Mouse (Mus musculus) neural tube, embryonic 15.5 days (tissue): Measurements from ENCODE around the gene Pphln1. TPM values are rescaled to one million over a fixed set of nuclear protein-coding genes. Genes with fewer than 3 reads are reported as not detected.

Experiments
- ATAC-seq: fragments of 200-750 bp; cut with Nextera tagmentation; 2 replicates; pipeline ENCODE4 v1.8.0; 2017; ENCODE audit warnings: mild to moderate bottlenecking, moderate TSS enrichment, moderate library complexity; ENCODE audit not compliant: low FRiP score
- H3K27ac ChIP-seq: fragments of 300-500 bp; sonication (generic); replicated peaks from 2 replicates; pipeline ENCODE4 v1.5.1; 2015; ENCODE audit warnings: mild to moderate bottlenecking, inconsistent platforms
- H3K27me3 ChIP-seq: fragments of 300-500 bp; sonication (generic); replicated peaks from 2 replicates; pipeline ENCODE4 v1.6.1; 2015; ENCODE audit warnings: inconsistent platforms
- H3K36me3 ChIP-seq: fragments of 300-500 bp; sonication (generic); 2 replicates; pipeline ENCODE4 v1.6.1; 2015; ENCODE audit warnings: inconsistent platforms
- H3K4me1 ChIP-seq: fragments of 300-500 bp; sonication (generic); 2 replicates; pipeline ENCODE4 v1.6.1; 2015; ENCODE audit warnings: inconsistent platforms
- H3K4me2 ChIP-seq: fragments of 300-500 bp; sonication (generic); 2 replicates; pipeline ENCODE4 v1.6.1; 2015; ENCODE audit warnings: inconsistent platforms, mild to moderate bottlenecking, moderate library complexity
- H3K4me3 ChIP-seq: fragments of 300-500 bp; sonication (generic); replicated peaks from 2 replicates; pipeline ENCODE4 v1.5.1; 2015; ENCODE audit warnings: mild to moderate bottlenecking, inconsistent platforms
- H3K9ac ChIP-seq: fragments of 300-500 bp; sonication (generic); replicated peaks from 2 replicates; pipeline ENCODE4 v1.6.1; 2015; ENCODE audit warnings: mild to moderate bottlenecking, inconsistent platforms
- H3K9me3 ChIP-seq: fragments of 300-500 bp; sonication (generic); replicated peaks from 2 replicates; pipeline ENCODE4 v1.6.1; 2016; ENCODE audit warnings: inconsistent platforms
- WGBS: fragments of 180-500 bp; shearing (Covaris S2); methylation state at CpG from one replicate; pipeline ENCODE4 v1.1.7; 2015; ENCODE audit warnings: mixed read lengths; 5-methylcytosine and 5-hydroxymethylcytosine counted together
- polyA plus RNA-seq: library from polyadenylated mRNA; unstranded; fragments of >200 nt; fragmentation: Nextera tagmentation; extraction: Ambion mirVana; gene quantifications from 2 replicates; pipeline ENCODE4 v1.2.1, GENCODE M21; 2015

Pphln1 gene
- polyA plus RNA-seq, 1 experiment from 2014 or later = 40.4 TPM

DNA sequence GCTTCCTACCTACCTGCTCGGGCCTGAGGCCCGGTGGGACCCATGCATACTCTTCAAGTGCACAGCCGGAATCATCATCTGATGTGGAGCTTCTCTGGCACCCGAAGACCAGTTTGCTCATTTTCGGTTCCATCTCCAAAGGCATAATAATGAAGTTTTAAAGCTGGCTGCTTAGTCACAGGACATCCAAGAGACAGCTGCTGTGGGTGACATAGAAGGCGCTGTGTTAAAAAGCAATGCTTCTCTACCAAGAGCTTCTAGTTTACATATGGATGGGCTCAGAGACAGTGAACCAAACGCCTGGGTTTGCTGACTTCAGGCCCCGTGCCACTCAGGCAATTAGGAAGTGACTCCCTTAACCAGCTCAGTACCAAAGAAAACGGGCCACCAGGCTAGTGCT is 114.3 kb downstream of the Pphln1 start:
- no peaks in the 10 kb centered on the region for H3K9me3 ChIP-seq
- H3K4me2 ChIP-seq = no peak overlapping the region
- no peak overlapping the region for H3K27ac ChIP-seq
- no peak overlapping the region for H3K4me3 ChIP-seq
- 30% methylated on average over 9 of the region's 9 CpGs for WGBS
- peaks cover 3% of the 10 kb centered on the region for H3K27me3 ChIP-seq
- H3K36me3 ChIP-seq = peaks cover 18% of the 10 kb centered on the region
- H3K9ac ChIP-seq = no peak overlapping the region
- no peak for ATAC-seq
- peaks cover 54% of the 10 kb centered on the region for H3K4me1 ChIP-seq

DNA sequence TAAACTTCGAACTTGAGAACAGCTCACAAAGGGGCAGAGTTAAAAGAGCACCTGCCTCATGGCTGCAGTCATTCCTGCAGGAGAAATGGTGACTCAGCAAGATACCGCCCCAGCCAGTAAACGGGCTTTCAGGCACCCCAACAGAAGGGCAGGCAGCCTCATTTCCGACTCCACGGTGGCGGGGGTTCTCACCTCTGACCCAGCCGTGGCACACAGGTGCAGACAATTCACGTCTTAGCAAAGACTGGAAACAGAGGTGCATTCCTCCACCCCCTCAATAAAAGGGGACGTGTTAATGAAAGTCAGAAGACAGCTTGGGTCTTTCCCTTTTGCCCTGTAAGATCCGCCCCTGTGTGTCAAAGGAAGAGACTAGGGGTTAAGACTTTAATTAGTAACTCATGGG is 115.8 kb downstream of the Pphln1 start:
- H3K4me3 ChIP-seq = no peak overlapping the region
- peak overlapping the region; percentile 20; the same call in 1 of the 2 replicates for H3K4me2 ChIP-seq
- H3K9ac ChIP-seq = no peak overlapping the region
- no peaks in the 10 kb centered on the region for H3K9me3 ChIP-seq
- H3K36me3 ChIP-seq = peaks cover 3% of the 10 kb centered on the region; the same call in 1 of the 2 replicates
- no peak overlapping the region for H3K27ac ChIP-seq
- ATAC-seq = no peak
- WGBS = 5% methylated on average over 10 of the region's 10 CpGs
- peaks cover 5% of the 10 kb centered on the region for H3K27me3 ChIP-seq
- H3K4me1 ChIP-seq = peaks cover 69% of the 10 kb centered on the region

DNA sequence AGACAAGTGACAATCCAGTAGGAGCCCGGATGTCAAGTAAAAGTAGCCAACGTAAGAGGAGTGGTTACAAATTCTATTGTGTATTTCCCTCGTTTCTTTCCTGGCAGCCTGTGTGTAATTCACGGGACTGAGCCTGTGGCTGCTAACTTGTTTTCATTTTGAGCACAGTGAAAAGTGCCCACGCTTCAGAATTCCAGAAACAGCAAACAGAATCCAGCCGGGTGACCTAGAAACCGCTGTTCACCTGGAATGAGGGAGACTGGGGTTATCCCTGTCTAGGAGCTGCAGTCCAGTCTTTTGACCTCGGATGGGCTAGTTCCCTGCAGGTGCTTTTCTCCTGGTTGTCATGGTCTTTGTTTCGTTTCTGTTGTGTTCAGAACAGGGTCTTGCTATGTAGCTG is 117.2 kb downstream of the Pphln1 start:
- Histone ChIP-seq H3K9ac (no peak overlapping the region), H3K4me2 (no peak overlapping the region), H3K4me3 (no peak overlapping the region), H3K27me3 (peaks cover 5% of the 10 kb centered on the region), H3K27ac (no peak overlapping the region), H3K9me3 (no peaks in the 10 kb centered on the region), H3K4me1 (peaks cover 78% of the 10 kb centered on the region), H3K36me3 (no peaks in the 10 kb centered on the region)
- WGBS = 45% methylated on average over 9 of the region's 9 CpGs
- ATAC-seq = no peak

DNA sequence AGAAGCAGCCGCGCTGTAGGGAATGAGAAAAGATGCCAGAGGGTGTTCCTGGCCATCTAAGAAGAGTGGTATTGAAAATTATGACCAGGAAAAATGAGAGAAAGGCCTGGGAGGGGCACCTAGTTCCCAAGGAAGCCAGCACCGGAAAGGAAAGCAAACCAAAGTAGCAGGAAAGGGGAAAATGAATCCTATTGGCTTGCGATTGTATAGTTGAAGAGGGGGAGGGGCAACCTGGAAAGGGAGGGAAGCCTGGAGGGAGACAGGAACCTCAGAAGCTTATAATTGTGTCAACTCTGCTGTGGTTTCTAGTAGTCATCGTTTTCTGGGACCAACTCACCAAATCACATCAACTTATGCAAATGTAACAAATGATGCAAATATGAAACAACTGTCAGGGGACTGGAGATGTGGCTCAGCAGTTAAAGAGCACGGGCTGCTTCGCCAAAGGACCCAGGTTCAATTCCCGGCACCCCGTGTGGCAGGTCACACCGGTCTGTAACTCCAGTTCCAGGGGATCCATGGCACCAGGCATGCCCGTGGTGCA is 118.9 kb downstream of the Pphln1 start:
- H3K27ac ChIP-seq = no peak overlapping the region
- H3K4me2 ChIP-seq = 0 out of 2 replicates have a peak overlapping the region, but pooled peaks have one; percentile 96
- no peak overlapping the region for H3K9ac ChIP-seq
- peaks cover 66% of the 10 kb centered on the region for H3K4me1 ChIP-seq
- ATAC-seq = no peak
- 63% methylated on average over 11 of the region's 11 CpGs for WGBS
- no peaks in the 10 kb centered on the region for H3K36me3 ChIP-seq
- H3K9me3 ChIP-seq = no peaks in the 10 kb centered on the region
- H3K4me3 ChIP-seq = no peak overlapping the region
- H3K27me3 ChIP-seq = peaks cover 6% of the 10 kb centered on the region

DNA sequence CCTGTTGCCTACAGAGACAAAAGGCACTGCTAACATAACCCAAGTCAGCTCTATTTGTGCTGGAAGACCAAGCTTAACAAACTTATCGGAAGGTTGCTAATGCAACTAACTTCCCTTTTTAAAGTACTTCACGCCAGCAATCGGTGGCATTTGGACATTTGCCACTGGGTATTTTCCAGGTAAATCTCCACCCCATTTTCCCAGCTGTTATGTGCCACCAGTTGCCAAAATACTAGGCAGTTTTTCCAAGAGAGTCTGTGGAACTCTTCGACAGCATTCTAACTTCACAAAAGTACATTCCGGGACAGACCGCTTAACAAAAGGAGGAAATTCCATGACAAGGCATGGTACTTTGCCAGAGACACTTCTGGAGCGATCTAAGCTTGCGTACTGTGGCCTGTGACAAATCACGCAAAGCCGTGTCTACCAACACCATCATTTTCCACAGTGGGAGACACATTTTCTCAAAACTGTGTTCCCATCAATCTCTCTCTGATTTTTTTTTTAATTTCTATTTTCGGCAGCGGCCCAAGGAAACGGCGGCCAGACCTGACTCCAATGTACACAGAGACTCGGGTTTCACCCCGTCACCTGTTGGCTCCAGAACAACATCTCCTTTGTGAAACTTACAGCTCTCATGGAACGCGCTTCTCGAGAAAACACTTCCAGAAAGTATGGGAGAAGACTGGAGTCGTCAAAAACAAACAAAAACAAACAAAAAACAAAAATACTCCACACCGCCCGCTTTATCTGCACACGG is 120.2 kb downstream of the Pphln1 start:
- H3K4me1 ChIP-seq = peaks cover 54% of the 10 kb centered on the region
- H3K27ac ChIP-seq = peak overlapping the region; percentile 72
- H3K9me3 ChIP-seq = no peaks in the 10 kb centered on the region
- peak overlapping the region; percentile 81 for H3K4me3 ChIP-seq
- peaks cover 7% of the 10 kb centered on the region for H3K27me3 ChIP-seq
- WGBS = 3% methylated on average over 23 of the region's 23 CpGs
- H3K4me2 ChIP-seq = peak overlapping the region; percentile 96
- H3K9ac ChIP-seq = peak overlapping the region; percentile 53
- no peaks in the 10 kb centered on the region for H3K36me3 ChIP-seq
- no peak for ATAC-seq

DNA sequence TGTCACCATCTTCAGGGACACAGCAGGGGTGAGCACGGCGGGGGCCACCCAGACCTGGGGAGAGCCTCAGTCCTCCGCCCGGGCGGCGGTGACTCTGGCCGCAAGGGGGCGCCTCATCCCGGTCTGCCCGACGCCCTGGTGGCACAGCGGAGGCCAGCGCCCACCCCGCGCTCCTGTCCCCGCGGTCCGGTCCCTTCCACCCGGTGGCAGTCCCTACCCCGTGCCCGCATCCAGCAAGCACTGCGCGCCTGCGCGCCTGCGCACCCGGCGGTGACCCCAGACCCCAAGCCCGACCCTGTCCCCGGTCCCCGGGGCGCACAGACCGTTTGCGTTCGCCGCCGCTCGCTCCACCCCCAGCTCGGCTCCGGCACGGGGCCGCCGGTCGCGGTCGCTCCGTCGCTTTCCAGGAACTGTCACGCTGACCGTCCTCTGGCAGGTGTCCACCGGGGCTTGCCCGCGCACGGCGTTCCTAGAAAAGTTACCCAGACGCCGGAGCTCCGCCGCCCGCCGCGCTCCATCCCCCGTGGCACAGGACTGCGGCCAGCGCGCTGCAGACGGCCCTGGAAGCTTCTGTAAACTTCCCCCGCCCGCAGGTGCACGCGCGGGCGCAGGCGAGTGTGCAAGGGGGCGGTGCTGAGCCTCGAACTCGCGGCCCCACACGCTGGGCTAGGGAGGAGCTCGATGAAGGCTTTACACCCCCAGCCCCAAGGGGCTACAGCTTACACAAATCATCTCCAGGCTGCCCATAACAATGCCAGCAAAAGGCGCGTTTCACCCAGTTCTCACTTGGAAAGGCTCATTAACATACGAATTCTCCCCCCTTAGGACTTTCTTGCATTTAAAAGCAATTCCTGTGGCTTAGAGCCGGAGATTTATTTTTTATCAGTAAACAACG is 121.0 kb downstream of the Pphln1 start:
- WGBS = under 1% methylated on average over 78 of the region's 85 CpGs
- ATAC-seq = peak; percentile 82
- Histone ChIP-seq H3K4me3 (peak overlapping the region; percentile 81), H3K4me1 (peaks cover 45% of the 10 kb centered on the region), H3K4me2 (peak overlapping the region; percentile 96), H3K9ac (peak overlapping the region; percentile 53), H3K27me3 (peaks cover 7% of the 10 kb centered on the region), H3K9me3 (no peaks in the 10 kb centered on the region), H3K36me3 (no peaks in the 10 kb centered on the region), H3K27ac (peak overlapping the region; percentile 72)

DNA sequence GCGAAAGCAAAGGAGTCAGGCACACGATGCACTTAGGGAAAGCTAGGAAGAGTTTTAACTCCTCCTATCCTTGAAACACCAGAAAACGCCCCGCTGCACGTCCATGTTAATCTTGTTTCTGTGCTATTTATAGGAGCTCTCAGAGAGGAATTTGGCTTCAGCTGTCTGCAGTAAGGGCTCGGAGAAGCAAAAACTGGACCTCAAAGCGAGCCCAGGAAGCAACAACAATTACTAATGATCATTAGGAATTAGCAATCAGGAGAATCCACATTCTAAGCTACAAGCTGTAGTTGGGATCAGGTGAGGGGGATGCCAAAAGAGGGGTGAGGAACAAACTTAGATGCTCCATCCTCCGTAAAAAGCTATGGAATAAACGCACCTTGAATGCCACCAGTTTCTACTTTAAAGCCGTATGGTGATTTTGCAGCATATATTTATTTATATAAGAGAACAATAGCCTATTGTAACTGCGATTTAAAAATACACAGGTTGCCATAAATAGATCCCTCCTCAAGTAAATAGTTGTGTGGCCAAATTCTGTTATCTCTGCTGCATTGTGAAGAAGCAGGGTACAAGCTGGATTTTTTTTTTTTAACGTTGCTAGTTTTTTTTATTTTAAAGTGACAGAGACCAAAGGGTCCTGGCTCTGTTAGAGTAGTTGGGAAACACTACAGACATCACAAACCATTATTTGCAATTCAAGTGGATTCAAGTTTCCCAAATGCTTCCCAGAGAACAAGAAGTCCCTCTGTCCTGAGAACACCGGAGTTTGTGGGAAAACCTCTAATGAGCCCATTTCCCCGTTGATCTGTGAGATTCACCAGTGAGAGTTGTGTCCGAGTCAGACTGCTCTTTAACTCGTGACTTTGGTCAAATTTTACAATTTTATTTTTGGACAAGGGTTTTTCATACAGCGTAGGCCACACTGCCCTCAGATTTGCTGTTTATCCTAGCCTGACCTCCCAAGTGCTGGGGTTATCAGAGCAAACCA is 122.0 kb downstream of the Pphln1 start:
- H3K27ac ChIP-seq = peak overlapping the region; percentile 72
- ATAC-seq = no peak; the same call in 1 of the 2 replicates

GRCm38 (mm10) chr15:93521088-93521786 is 123.1 kb downstream of the Pphln1 start:
- Histone ChIP-seq H3K4me3 (no peak overlapping the region), H3K9ac (no peak overlapping the region), H3K36me3 (no peaks in the 10 kb centered on the region), H3K4me1 (peaks cover 39% of the 10 kb centered on the region), H3K4me2 (no peak overlapping the region), H3K27me3 (peaks cover 7% of the 10 kb centered on the region), H3K9me3 (no peaks in the 10 kb centered on the region), H3K27ac (no peak overlapping the region)
- ATAC-seq = no peak
- WGBS = 39% methylated on average over 11 of the region's 11 CpGs

More for the DNA sequence above, 122.0 kb downstream of the Pphln1 start:
- Histone ChIP-seq H3K9me3 (no peaks in the 10 kb centered on the region), H3K27me3 (peaks cover 7% of the 10 kb centered on the region), H3K4me3 (peak overlapping the region; percentile 81), H3K4me1 (peaks cover 39% of the 10 kb centered on the region), H3K4me2 (peak overlapping the region; percentile 96), H3K36me3 (no peaks in the 10 kb centered on the region), H3K9ac (peak overlapping the region; percentile 53)
- WGBS = 10% methylated on average over 17 of the region's 17 CpGs

- 36% methylated on average over 3 of the region's 3 CpGs for WGBS
- Histone ChIP-seq H3K4me3 (no peak overlapping the region), H3K9ac (no peak overlapping the region), H3K9me3 (no peaks in the 10 kb centered on the region), H3K27ac (no peak overlapping the region), H3K4me1 (peaks cover 39% of the 10 kb centered on the region), H3K4me2 (no peak overlapping the region), H3K27me3 (peaks cover 7% of the 10 kb centered on the region), H3K36me3 (no peaks in the 10 kb centered on the region)
- ATAC-seq = no peak
Observed at GRCm38 (mm10) chr15:93521787-93522180, 123.6 kb downstream of the Pphln1 start.

DNA sequence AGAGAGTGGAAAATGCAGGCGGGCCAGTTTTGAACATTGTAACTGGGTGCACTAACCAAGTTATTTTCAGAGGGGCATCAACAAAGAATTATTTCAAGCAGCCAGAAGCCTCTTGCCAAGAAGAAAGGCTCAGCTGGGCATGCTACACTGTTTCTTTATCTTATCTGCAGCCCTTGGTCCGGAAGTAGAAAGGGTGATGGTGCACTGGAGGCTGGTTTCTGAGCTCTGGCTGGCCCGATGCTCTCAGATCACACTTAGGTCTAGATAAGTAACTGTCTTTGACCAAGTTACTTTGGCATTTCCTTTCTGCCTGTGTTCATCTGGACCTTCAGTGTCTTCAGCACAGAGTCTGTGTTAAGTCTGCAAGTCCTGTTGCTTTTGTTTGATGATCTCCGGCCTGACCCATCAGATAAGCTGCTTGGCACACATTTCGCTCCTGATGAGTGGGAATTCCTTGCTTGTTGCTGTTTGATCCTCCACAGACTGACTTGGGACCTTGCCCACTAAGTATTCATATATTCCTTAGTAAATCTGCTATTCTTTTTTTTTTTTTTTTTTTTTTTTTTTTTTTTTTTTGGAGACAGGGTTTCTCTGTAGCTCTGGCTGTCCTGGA is 127.3 kb downstream of the Pphln1 start:
- no peak for ATAC-seq
- peaks cover 3% of the 10 kb centered on the region for H3K27me3 ChIP-seq
- 90% methylated on average over 5 of the region's 5 CpGs for WGBS

More for the DNA sequence above, 127.3 kb downstream of the Pphln1 start:
- Histone ChIP-seq H3K4me1 (peaks cover 12% of the 10 kb centered on the region), H3K4me3 (no peak overlapping the region), H3K4me2 (no peak overlapping the region), H3K9ac (no peak overlapping the region), H3K9me3 (no peaks in the 10 kb centered on the region), H3K36me3 (no peaks in the 10 kb centered on the region), H3K27ac (no peak overlapping the region)
